Mouse (Mus musculus) heart, adult 11 months (tissue): ENCODE measurements at regions not wholly inside any gene's neighbourhood (a gene's known extent, or its start where the extent isn't known, plus 50 kb on each side); places are given as distances from the start of the nearest gene placed in this dataset.

Experiments used
- DNase-seq: peaks from one replicate; pipeline ENCODE4 v3.0.0; 2022

DNA sequence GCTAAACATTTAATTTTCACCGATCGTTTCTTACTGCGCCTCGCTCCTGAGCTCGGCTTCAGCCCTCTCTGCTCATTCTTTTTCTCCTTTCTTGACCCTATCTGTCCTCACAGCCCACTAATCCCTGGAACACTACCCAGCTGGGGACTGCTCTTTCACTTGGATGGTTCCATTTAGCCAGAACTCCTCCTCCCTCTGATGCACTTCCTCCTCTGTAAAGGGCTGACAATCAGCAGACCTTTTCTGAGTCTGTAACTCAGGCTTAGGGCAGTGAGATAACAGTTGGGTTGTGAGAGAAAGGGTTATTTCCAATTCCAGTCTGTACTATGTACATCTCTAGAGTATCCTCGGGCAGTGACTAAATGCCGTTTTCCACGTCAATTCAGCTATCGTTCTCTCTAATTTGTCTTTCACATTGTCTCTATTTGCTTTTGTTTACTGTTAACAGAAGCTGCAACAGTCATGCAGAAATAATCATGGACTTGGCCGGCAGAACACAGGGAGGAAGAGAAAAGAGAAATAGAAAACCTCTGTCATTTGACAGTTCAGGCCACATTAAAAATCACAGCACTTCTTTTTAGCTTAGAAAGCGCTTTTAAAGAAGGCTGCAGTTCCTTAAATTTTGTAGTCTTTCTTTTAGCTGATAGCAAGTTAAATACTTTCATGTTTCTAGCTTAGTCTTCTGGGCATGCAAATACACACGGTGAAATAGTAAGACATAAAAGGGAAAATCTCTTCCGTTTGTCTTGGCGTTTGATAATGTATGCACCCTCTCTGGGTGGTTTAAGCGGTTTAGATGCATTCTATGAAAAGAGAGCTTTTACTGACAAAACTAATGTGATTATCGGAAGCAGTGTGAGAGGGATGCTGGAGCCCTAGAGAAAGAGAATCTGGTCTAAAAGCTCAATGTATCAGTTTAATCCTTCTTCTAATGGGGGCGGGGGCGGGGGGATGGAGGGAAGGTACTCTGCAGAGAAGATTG is 94.7 kb upstream of the Fam181b start:
- peak; percentile 96 for DNase-seq

DNA sequence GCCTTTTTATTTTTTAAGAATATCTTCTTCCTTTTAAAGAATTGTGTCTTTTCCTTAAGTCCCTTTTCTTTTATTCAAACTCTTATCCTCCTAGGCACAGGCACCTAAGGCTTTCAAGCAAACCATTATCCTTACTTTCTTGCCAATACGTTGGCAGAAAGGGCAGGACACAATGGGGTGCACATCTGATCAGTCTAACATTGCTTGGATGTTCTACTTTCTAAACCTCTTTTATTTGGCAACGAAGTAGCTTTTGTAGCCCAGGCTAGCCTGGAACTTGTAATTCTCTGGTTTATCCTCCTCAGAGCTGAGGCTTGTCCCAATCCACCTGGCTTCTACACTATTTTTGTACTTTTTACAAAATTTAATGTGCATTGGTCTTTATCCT is 94.0 kb upstream of the Fam181b start:
- DNase-seq = no peak

DNA sequence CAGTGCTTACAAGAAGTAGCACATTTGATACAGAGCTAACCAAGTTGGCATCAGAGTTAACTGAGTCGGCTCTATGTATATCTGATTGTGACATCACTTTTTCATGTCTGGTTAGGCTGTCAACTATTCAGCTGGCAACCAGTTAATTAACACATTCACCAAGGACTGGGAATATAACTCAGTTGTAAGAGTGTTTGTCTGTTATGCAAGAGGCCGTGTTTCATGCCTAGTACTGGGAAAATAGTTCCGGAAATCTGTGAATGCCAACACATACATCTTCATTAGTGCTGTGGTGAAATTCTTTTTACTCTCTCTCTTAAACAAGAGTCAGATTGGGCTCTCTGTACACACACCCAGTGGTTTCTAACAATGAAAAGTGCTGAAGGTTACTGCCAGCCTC is 80.8 kb upstream of the Fam181b start:
- no peak for DNase-seq

DNA sequence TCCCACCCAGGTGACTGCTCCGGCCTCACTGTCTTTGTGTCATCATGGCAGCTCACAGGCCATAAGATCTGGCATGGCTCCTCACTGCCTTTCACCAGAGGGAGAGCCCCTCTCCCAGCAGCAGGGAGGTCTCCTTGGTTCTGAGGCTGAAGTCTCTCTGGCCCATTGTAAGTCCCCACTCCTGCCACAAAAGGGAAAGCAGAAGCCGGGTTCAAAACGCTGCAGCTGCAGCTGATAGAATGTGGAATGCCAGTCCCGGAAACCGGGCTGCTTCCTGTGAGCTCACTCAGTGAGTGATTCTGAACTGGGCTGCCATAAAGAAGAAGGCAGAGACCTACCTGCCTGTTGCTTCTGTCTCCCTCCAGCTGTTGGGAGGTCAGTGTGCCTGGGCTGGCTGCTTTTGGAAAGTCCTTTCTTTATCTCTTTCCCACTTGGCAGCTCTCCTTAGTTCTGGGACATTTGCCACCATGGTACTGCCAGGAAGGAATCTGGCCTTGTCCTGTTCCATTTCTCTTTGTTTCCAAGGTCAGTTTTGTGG is 72.9 kb upstream of the Fam181b start:
- peak; percentile 97 for DNase-seq

DNA sequence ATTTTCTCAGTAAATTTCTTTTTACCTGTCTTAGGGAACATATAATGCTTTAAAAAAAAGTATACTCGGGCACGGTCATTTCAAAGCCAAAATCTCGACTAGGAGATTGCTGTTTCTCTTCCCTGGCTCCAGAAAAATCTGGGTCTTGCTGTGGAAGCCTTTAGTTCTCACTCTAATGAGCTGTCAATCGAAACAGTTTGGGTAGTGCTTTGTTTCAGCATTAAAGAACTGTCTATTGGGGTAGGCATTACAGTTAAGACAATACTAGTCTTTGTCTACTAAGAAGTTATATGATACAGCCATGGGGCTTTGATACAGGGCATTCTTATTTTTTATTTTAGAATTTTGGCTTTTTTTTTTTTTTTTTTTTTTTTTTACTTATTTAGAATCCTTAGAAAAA is 71.9 kb upstream of the Fam181b start:
- DNase-seq = no peak

DNA sequence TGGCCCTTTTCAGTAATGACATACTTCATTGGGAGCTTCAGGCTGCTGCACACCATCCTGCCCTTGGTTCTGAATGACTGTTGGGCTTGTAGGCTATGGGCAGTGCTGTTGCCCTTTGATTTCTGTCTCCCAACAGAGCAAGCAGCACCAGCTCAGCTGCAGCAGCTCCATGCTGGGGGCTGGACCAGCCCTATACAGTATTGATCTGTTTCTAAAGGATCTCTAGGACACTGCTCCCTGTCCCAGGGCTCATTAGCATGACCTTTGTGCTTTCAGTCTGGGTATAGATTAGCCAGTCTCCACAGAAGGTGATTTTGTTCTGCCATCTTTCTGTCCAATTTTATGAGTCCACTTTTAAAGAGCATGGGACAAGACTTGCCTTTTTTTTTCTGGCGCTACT is 60.3 kb upstream of the Fam181b start:
- DNase-seq = no peak

DNA sequence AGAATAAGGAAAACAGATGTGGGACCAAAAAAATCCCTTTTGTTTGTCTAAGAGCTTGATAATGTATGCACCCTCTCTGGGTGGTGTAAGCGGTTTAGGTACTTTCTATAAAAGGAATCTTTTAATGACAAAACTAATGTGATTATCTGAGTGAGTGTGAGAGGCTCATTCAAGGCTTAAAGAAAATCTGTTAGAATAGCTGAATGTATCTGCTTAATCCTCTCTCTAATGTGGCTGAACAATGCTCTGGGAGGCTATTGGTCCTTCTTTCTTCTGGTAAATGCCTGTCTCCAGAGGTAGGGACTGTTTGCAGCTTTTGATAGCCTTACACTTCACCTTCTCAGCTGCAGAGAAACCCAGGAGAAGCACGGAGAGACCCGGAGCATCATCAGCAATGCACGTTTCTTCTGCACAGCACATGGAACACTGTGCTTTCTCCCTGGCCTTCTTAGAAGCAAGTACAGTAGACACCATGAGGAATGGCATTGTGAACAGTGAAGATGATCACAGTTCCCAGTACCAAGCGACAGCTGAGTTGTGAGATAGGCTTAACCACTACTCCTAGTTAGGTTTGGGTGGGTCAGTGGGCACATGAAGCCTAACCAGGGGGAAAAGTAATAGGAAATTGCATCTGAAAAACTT is 56.1 kb upstream of the Fam181b start:
- DNase-seq = no peak

DNA sequence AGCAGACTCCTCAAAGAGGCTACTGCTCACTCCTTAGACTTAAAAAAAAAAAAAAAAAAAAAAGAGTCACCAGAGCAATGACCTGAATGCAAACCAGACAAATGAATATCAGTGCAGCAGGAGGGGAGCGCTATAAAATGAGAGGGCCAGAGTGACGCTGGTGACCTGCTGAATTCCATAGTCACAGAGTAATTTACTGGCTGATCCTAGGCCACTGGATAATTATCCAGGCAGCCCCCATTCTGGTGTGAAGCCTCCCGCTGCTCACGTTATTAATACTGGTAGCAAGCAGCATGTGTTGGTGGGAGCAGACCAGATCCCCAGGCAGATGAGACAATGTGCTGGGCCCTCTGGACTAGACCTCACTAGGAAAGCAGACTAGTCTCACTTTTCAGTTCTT is 53.4 kb upstream of the Fam181b start:
- no peak for DNase-seq
